Mouse (Mus musculus): Measurements from ENCODE around the gene Agpat3.

The Agpat3 gene

DNA sequence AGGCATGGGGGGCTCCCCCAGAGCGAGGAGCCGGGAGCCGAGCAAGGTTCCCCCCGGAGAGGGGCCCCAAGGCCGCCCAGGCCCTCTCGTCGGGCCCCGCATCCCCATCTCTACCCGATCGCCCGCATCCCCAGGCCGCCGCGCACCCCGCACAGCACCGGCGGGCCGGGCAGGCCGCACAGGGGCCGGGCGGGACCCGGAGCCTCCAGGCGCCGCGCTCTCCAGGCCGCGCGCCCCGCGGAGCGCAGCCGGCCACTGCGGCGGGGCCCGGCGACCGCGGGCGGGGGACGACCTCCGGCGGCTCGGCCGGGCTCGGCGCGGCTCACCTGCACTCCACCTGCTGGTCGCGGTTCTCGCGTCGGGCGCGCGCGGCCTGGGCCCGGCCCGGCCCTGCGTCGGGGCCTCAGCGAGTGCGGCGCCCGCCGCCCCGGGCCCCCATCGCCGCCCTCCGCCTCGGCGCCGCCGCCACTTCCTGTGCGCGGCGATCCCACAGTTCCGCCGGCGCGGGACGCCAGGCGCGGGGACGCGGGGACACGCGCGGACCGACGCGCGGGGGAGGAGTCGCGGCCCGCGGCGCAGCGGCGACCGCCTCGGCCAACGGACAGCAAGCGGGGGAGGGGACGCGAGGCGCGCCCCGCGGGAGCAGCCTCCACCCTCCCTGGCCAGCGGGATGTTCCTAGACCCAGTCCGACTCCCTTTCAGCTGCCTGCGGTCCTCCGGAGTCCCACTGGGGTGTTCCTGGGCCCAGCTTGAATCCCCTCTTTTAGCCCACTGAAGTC lies at the start of gene Agpat3:
TSS of gene Agpat3 (minus strand) at position 603 of the 779 bp plus-strand sequence.
- DNase-seq, result peak; percentile 64 to 79

DNA sequence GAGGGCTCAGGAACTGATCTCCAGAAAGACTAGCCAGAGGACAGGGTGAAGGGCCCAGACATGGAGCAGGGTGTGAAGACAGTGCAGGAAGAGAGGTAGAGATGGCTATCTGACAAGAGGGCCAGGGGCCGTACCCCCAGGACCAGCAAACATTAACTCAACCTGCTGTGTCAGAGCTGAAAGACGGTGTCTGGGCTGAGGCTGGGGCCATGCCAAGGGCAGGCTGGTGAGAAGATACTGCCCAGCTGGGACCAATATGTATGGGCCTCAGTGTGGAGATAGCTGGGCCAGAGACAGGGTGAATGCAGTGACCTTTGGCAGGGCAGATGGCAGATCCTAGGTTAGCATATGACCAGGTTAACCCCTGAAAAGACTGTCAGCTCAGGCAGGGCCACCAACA lies 48.8 kb upstream of the Agpat3 start:
- peak; percentile 34 to 51 for DNase-seq

DNA sequence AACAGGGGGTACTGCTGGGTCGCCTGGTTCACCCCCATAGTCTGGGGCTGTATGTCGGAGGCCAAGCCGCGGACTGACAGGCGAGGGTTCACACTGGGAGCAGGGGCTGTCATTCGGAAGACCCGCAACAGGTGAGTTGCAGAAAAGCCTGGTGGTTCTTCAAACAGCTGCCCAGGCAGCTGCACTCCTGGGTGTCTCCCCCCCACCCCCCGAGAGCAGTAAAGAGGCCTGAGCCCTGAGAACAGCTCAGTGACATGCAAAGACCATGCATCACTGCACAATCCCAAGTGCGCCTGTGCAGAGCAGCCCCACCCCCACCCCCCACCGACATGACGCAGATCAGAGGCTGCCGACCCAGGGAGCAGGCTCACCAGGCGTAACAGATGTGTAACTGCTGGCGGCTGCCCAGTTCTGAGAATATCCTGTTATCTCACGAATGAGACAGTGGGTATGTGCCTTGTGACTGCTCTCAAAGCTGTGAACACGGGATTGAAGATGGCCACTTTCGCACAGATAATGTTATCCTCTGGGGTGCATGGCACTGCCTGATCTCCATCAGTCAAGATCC lies 46.9 kb upstream of the Agpat3 start:
- DNase-seq, result peak; percentile 66 to 78

DNA sequence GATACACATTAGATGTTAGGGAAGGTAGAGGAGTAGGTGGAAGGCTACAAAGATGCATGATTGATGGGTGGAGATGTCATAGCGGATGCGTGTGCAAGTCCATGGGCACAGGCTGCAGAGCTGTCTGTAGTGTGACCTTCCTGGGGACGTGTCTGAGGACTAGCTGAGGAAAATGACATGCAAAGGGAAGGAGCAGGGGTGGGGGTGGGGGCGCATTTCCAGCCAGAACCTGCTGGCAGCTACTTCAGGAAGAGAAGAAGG lies 44.3 kb upstream of the Agpat3 start:
- no peak for DNase-seq

DNA sequence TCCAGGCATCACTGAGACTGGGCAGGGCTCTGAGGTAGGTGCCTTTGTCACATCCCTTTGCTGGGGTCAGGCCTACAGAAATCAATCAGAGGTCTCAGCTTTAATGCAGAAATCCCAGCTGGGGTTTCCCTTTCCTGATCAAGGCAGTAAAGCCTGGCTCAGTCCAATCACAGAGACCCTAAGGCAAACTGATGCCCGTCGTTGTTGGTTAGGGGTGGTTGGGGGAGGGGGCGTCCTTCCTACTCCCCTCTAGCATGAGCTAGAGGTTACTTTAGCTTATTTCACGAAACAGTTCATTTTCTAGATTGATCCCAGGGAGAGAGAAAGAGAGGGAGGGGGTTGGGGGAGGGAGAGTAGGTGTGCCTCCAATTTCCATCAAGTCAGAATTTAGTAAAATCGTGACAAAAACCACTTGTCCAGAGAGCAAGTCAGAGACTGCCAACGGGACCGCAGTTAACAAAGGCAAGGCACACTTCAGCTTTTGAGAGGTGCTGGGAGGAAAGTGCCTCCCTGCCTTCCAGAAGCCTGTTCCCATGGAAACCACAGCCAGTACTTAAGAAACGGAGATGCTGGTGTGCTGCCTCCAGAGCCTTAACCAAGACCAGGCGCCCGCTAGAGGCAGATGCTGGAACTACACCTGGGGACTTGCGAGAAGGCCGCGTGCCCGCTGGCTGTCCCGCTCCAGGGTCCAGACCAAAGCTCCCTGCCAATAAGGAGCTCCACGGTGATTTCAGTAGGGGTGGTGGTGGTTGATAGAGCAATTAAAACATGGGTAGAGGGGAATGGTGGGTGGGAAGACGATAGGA lies 43.7 kb upstream of the Agpat3 start:
- peak; percentile 91 to 99 for DNase-seq

DNA sequence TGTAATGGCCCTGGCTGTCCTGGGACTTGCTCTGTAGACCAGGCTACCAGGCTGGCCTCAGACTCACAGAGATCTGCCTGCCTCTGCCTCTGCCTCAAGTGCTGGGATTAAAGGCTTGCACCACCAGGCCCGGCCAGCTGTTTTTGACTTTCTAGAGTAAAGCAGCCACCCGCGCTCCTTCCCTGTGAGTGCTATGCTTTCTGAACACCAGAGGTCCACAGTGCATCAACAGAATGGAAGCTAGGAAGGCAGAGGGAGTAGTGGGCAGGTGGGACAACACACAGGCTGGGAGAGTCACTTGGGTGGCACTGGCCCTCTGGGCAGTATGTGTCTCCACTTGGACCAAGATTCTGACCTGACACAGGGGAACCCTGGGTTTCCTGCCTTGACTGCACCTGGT lies 43.1 kb upstream of the Agpat3 start:
- no peak for DNase-seq

DNA sequence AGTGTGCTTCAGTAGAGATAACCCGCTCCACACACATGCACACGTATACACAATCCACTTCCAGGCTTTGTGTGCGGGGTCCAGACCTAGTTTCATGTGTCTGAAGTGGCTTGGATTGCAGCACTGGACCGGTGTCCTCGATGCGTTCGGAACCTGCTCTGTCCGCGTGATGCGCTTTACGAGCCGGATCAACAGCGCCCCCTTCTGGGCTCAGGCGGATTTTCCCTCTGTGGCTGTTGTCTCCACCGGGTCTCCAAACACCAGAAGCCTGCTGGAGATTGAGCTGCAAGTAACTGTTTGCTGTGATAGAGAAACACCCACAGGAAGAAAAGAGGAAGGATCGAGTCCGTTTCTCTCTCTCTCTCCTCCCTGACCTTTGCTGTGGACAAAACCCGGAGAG lies 39.8 kb upstream of the Agpat3 start:
- peak; percentile 79 to 92 for DNase-seq

DNA sequence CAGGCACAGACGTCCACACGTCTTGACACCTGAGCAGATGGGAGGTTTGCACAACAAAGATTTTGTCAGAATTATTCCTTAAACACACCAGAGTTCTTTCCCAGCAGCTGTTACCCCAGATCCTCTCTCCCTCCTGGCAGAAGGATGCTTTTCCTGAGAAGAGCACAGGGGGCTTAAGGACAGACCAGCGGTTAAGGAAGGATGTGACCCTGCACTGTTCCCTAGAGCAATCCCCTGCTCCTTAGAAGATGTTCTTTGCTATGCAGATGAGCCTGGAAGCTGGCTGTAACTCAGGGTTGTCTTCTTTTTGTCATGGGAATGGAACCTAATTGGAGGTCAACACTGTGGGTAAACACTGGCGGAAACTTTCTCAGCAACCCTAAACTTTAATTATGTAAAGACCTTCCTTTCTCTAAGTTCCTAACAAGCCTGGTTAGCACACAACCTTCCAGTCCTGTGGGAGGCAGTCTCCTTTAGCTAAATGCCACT lies 38.7 kb upstream of the Agpat3 start:
- no peak for DNase-seq

DNA sequence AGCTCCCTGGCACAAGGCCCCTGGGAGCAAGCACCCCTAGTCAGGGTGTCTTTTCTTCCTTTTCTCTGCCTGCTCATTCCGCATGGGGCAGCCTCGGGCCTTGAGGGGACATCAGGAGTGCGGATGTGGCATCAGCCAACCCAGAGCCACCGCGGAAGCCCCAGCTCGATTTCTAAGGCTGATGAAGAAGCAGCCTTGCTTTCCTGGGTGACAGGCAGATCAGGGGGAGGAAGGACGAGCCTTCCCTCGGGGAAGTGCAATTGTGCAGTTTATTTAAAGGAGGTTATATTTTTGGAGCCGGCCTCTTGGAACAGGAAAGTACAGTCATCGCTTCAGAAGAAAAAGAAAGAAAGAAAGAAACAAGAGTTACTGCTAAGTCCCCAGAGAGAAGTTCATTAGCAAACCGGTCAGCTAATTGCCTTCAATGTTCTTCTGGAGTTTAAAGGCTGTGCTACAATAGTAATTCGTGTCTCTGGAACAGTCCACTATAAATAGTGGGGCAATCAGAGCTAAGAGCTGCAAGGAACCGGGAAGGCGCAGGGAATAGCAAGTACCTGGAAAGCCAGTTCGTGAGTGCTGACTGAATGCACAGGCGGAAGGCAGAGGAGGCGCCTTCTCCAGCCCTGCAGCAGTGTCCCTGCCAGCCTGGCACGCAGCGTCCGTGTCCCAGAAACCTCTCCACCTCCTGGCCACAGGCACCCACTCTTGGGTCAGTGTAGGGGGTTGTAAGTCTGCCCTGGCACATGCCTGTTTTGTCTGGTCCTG lies 36.1 kb upstream of the Agpat3 start:
- no peak for DNase-seq

DNA sequence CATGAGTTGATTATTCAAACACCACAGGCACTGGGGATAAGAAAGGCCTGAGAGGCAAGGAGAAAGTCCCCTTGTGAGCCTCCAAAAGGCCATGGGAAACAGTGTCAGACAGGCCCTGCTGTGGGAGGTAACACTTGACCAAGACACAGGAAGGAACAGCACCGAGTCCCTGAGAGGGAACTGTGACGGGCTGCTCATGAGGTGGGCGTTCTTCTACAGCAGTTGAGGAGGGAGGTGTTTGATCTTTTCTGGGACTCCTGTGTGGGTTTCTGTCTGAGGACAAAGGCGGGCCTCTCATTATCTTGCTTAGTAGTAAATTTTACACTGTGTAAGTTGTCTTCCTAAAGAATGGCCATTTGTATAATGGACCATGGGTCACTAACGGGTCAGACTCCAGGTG lies 33.2 kb upstream of the Agpat3 start:
- no peak for DNase-seq

DNA sequence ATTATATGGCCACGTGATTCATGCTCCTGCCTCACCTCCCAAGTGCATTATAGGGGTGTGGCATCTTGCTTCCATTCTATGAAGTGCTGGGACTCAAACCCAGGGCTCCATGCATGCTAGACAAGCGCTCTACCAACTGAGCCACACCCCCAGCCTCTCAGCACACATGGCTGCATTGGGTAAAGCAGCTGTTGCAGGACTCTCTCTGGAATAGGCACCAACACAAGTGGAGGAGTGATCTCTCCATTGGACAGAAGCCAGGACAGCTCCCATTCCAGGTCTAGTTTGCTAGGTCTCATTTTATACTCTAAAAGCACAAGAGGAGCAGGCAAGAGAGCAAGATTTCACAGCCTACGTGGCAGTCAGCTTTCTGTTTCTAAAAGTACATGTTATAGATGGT lies 31.3 kb upstream of the Agpat3 start:
- DNase-seq, result no peak

DNA sequence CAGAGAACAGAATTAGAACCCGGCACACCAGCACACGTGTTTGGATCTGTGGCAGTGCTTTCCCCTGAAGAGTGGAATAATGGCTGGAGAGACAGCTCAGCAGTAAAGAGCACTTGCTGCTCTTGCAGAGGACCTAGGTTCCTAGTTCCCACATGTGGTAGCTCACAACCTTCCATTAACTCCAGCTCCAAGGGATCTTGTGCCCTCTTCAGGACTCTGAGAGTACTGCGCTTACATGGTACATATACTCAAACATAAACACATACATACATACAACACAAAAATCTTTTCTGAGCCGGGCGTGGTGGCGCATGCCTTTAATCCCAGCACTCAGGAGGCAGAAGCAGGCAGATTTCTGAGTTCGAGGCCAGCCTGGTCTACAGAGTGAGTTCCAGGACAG lies 26.2 kb upstream of the Agpat3 start:
- no peak for DNase-seq

DNA sequence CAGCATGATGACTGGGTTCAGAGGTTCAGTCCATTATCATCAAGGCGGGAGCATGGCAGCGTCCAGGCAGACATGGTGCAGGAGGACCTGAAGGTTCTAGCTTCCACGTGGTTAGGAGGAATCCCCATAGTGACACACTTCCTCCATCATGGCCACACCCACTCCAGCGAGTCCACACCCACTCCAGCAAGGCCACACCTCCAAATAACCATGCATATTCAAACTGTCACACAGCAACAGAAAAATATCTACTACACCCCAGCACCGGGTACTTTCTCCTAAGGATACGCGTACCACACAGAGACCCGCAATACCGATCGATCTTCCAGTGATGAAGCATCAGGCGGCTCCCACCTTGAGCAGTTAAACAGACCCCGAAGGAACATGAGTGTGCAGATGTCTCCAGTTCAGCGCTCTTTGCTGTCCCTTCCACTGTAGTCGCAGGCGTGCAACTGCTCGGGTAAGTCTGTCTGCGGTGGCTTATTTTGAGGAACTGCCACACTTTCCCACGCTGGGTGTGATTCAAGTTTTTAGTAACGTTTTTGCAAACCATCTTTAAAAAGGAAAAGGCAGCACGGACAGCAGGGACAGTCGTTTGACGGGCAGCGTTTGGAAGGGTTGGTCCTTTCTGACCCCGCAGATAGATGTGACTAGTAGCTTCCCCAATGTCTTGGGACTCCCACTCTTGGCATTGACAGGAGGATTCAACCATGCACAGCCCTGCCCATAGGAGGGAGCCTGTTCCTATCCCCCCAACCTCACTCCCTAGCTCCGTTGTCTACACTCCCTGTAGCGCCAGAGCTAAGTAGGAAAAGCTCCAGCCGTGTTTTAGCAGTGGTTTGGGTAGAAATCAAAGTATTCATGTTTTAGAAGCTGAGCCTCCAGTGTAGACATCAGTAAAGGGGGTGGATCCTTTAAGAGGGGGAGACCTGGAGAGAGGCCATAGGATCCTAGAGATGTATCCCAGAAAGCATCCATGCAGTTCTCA lies 20.7 kb upstream of the Agpat3 start:
- no peak for DNase-seq

DNA sequence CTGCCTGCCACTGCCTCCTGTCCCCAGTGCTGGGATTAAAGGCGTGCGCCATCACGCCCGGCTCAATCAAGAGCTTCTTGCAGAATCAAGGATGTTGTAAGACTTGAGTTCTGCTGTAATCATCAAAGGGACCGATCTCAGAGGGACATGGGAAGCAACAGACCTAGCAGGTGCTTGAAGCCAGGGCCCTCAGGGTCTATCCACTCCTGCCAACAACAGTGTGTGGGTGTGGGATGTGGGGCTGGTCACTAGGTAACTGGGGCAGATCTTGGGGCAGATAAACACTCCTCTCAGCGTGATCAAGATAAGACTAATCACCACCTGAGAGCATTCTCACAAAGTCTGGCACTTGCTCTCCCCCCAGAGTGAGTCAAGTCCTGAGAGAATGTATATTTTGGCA lies 19.5 kb upstream of the Agpat3 start:
- no peak for DNase-seq

DNA sequence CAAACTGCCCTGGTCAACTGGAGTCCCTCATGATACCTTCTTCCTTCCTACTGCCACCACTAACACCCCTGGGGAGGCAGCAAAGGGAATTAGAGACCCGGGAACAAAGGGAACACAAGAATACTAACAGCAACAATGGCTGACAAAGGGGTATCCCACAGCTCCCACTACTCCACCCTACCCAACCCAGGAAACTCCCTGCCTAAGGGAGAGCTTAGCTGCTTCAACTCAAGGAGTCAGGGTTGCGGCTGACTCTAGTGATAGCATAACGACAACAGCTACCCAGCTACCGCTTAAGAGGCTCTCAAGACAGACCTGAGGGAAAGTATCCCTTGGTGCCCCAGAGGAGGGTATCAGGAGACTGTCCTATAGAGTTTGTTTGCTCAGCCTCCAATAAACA lies 15.3 kb upstream of the Agpat3 start:
- no peak for DNase-seq

DNA sequence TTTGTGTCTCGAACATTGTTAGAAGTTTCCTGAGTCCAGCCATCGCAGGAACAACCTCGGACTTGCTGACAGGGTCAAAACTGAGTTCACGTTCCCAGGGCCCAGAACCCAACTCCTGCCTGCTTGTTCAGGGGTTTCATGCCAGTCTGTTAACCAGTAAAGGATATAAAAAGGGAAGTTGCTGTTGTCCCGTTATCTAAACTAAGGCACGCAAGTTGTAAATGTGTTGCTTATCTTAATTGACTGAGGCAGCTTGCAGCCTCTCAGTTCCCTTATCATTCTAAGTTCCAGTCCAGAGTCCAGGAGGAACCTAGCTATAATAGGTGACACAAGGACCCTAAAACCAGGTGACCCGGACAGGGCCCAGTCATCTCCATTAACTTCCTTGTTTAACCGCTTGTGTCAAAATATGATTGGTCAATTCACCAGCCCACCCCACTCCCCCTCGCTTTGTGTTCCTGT lies 14.6 kb upstream of the Agpat3 start:
- DNase-seq, result peak in 1 of 2 experiments; percentile 38

DNA sequence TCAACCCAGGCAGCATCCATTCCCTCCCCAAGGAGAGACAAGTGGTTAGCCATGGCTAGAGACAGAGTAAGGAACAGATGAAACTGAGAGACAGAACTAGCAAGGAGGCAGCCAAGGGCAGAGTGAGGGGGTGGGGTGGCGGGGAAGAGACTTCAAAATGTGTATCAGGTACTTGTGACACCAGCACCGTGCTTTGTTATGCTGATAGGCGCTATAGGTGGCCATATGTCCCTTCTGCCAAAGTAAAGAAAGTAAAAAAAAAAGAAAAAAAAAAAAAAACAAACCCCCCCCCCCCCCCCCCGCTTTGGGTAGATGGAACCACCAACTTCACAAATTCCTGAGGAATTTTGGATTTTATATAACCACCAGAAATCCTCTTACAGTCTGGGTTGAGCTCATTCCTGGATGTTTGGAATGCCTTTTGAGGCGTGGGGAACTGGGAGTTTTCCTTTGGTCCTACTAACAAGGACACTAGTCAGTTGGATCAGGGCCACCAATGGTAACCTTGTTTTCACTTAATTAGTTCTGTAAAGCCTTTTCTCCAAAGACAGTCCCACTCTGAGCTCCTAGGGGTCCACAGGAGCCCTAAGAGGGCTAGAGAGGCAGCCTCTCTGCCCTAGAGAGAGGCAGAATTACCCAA lies 14.0 kb upstream of the Agpat3 start:
- DNase-seq, result no peak

DNA sequence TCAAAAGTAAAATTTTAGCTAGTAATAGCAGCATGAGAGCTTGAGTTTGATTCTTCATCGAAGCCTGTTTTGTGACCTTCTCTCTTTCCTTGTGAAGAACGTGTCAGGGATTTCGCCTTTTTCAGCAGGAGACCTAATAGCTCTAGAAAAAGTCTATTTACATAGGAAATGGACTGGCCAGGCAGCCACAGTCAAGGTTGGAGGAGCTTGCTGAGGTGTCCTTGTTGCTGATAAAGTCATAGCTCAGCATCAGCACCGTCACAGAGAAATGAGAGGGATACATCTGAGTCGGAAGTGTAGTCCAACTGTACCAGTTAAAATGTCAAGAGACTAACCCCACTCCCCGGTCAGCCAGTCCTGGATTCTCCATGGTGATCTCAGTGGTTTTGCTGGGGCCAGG lies 13.3 kb upstream of the Agpat3 start:
- DNase-seq, result no peak

DNA sequence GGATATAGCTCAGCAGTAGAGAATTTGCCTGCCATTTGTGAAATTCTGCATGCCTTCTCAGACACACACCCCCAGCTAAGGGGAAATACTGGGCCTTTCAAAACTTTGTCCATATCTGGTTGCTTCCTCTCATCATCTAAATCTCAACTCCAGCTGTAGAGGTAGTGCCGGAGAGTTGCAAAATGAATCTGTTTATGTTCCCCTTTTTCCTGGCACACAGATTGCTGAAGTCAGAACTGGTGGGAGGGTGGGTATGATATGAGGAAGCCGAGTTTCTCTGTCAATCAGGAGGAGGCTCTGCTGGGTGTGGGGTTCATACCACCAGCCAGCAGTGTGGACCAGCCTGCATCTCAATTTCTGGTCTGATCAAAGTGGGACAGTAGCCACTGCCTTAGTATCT lies 11.8 kb upstream of the Agpat3 start:
- DNase-seq, result no peak

DNA sequence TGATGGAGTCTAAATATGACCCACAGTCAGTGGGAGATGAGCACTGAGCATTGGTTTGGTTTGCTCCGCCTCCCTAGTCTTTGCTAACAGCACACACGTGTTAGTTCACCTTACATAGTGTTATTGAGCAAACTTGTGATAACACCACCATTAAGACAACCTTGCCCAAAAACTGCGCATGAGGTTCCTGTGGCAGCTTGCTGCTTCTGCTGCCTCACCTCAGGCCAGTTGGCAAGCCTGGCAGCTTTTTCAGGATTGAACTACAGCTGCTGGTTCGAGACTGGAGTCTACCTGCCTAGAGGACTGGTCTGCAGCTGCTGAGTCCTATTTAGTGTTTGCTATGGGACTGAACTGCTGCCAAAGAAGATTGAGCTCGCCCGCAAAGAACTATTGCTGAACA lies 11.1 kb upstream of the Agpat3 start:
- DNase-seq, result no peak

DNA sequence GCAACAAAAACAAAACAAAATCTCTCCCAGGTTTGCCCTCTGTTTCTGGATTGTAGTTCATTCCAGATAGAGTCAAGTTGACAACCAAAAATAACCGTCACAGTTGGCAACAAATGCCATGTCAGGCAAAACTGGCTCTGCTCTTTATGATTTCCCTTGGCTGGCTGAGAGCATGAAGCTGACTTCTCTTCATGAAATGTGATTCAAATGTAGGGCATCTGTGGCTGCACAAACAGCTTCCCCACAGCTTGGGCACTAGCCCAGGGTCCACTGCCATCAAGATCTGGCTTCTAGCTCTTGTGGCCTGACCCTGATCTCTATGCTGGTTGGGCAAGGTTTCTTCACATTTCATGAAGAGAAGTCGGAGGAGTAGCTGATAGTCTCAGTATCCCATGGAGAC lies 9.7 kb upstream of the Agpat3 start:
- no peak for DNase-seq

Data from kidney, postnatal 36 days (tissue).